Mouse (Mus musculus): ENCODE measurements at regions not wholly inside any gene's neighbourhood (a gene's known extent, or its start where the extent isn't known, plus 50 kb on each side); places are given as distances from the start of the nearest gene placed in this dataset.

GRCm38 (mm10) chr3:39122250-39122649 lies 235.5 kb downstream of the Fat4 start:
- WGBS = 23% methylated on average over 1 of the region's 1 CpGs

GRCm38 (mm10) chr3:39130532-39130931 lies 243.8 kb downstream of the Fat4 start:
- Histone ChIP-seq H3K27me3 (ENCODE audit: insufficient read depth, low read length) (no peaks in the 10 kb centered on the region), H3K9ac (replicated peaks; ENCODE audit: low read length) (no peak overlapping the region), H3K4me2 (replicated peaks; ENCODE audit: low read depth, low read length) (no peak overlapping the region), H3K27ac (ENCODE audit: low read length) (peak overlapping the region; percentile 38; the same call in 1 of the 2 replicates), H3K9me3 (ENCODE audit: low read length) (peaks cover 7% of the 10 kb centered on the region), H3K4me1 (ENCODE audit: insufficient read depth, low read length) (0 out of 2 replicates have a peak, but pooled peaks cover 4% of the 10 kb centered on the region), H3K4me3 (ENCODE audit: low read length) (no peak overlapping the region), H3K36me3 (ENCODE audit: insufficient read depth, low read length) (no peaks in the 10 kb centered on the region)
- 0 out of 2 replicates have a peak, but pooled peaks have one; percentile 49 for ATAC-seq (ENCODE audit: low FRiP score, low TSS enrichment)
- 48% methylated on average over 3 of the region's 3 CpGs for WGBS

More at GRCm38 (mm10) chr3:39122250-39122649, 235.5 kb downstream of the Fat4 start:
- Histone ChIP-seq H3K4me3 (ENCODE audit: low read length) (no peak overlapping the region), H3K27me3 (ENCODE audit: insufficient read depth, low read length) (no peaks in the 10 kb centered on the region), H3K27ac (ENCODE audit: low read length) (no peak overlapping the region), H3K4me1 (ENCODE audit: insufficient read depth, low read length) (no peaks in the 10 kb centered on the region), H3K4me2 (replicated peaks; ENCODE audit: low read depth, low read length) (no peak overlapping the region), H3K9me3 (ENCODE audit: low read length) (peaks cover 7% of the 10 kb centered on the region), H3K9ac (replicated peaks; ENCODE audit: low read length) (no peak overlapping the region), H3K36me3 (ENCODE audit: insufficient read depth, low read length) (no peaks in the 10 kb centered on the region)
- ATAC-seq (ENCODE audit: low FRiP score, low TSS enrichment) = peak; percentile 78

GRCm38 (mm10) chr3:39165006-39165667 lies 278.4 kb downstream of the Fat4 start:
- Histone ChIP-seq H3K4me3 (ENCODE audit: low read length) (no peak overlapping the region), H3K4me1 (ENCODE audit: insufficient read depth, low read length) (no peaks in the 10 kb centered on the region), H3K4me2 (replicated peaks; ENCODE audit: low read depth, low read length) (no peak overlapping the region), H3K27ac (ENCODE audit: low read length) (no peak overlapping the region), H3K36me3 (ENCODE audit: insufficient read depth, low read length) (no peaks in the 10 kb centered on the region), H3K9me3 (ENCODE audit: low read length) (no peaks in the 10 kb centered on the region), H3K27me3 (ENCODE audit: insufficient read depth, low read length) (no peaks in the 10 kb centered on the region), H3K9ac (replicated peaks; ENCODE audit: low read length) (no peak overlapping the region)
- no peak for ATAC-seq (ENCODE audit: low FRiP score, low TSS enrichment)
- WGBS = 91% methylated on average over 6 of the region's 6 CpGs

- Histone ChIP-seq H3K4me2 (replicated peaks; ENCODE audit: low read depth, low read length) (no peak overlapping the region), H3K9ac (replicated peaks; ENCODE audit: low read length) (no peak overlapping the region), H3K27me3 (ENCODE audit: insufficient read depth, low read length) (no peaks in the 10 kb centered on the region), H3K9me3 (ENCODE audit: low read length) (peaks cover 9% of the 10 kb centered on the region), H3K36me3 (ENCODE audit: insufficient read depth, low read length) (no peaks in the 10 kb centered on the region), H3K4me3 (ENCODE audit: low read length) (no peak overlapping the region), H3K27ac (ENCODE audit: low read length) (no peak overlapping the region), H3K4me1 (ENCODE audit: insufficient read depth, low read length) (no peaks in the 10 kb centered on the region)
- no peak for ATAC-seq (ENCODE audit: low FRiP score, low TSS enrichment)
- 40% methylated on average over 3 of the region's 3 CpGs for WGBS
Measured at GRCm38 (mm10) chr3:39182646-39183045, 295.9 kb downstream of the Fat4 start.

GRCm38 (mm10) chr3:39195102-39195501 lies 308.4 kb downstream of the Fat4 start:
- WGBS = 91% methylated on average over 6 of the region's 6 CpGs

GRCm38 (mm10) chr3:39202662-39203061 lies 315.9 kb downstream of the Fat4 start:
- H3K36me3 ChIP-seq (ENCODE audit: insufficient read depth, low read length) = no peaks in the 10 kb centered on the region
- WGBS = 29% methylated on average over 7 of the region's 7 CpGs
- H3K4me2 ChIP-seq (replicated peaks; ENCODE audit: low read depth, low read length) = no peak overlapping the region
- H3K9me3 ChIP-seq (ENCODE audit: low read length) = no peaks in the 10 kb centered on the region
- H3K27me3 ChIP-seq (ENCODE audit: insufficient read depth, low read length) = no peaks in the 10 kb centered on the region
- ATAC-seq (ENCODE audit: low FRiP score, low TSS enrichment) = peak; percentile 78; the same call in 1 of the 2 replicates
- H3K9ac ChIP-seq (replicated peaks; ENCODE audit: low read length) = no peak overlapping the region
- no peak overlapping the region for H3K4me3 ChIP-seq (ENCODE audit: low read length)
- H3K27ac ChIP-seq (ENCODE audit: low read length) = no peak overlapping the region
- peaks cover 3% of the 10 kb centered on the region; the same call in 1 of the 2 replicates for H3K4me1 ChIP-seq (ENCODE audit: insufficient read depth, low read length)

More at GRCm38 (mm10) chr3:39195102-39195501, 308.4 kb downstream of the Fat4 start:
- Histone ChIP-seq H3K4me3 (ENCODE audit: low read length) (no peak overlapping the region), H3K4me2 (replicated peaks; ENCODE audit: low read depth, low read length) (no peak overlapping the region), H3K4me1 (ENCODE audit: insufficient read depth, low read length) (no peaks in the 10 kb centered on the region), H3K9ac (replicated peaks; ENCODE audit: low read length) (no peak overlapping the region), H3K27me3 (ENCODE audit: insufficient read depth, low read length) (no peaks in the 10 kb centered on the region), H3K9me3 (ENCODE audit: low read length) (no peaks in the 10 kb centered on the region), H3K27ac (ENCODE audit: low read length) (no peak overlapping the region), H3K36me3 (ENCODE audit: insufficient read depth, low read length) (no peaks in the 10 kb centered on the region)
- ATAC-seq (ENCODE audit: low FRiP score, low TSS enrichment) = no peak

GRCm38 (mm10) chr3:39208651-39209050 lies 321.9 kb downstream of the Fat4 start:
- H3K4me3 ChIP-seq (ENCODE audit: low read length) = no peak overlapping the region
- no peaks in the 10 kb centered on the region for H3K4me1 ChIP-seq (ENCODE audit: insufficient read depth, low read length)
- H3K9me3 ChIP-seq (ENCODE audit: low read length) = no peaks in the 10 kb centered on the region
- H3K4me2 ChIP-seq (replicated peaks; ENCODE audit: low read depth, low read length) = no peak overlapping the region
- H3K9ac ChIP-seq (replicated peaks; ENCODE audit: low read length) = no peak overlapping the region
- 91% methylated on average over 1 of the region's 1 CpGs for WGBS
- no peaks in the 10 kb centered on the region for H3K36me3 ChIP-seq (ENCODE audit: insufficient read depth, low read length)
- no peaks in the 10 kb centered on the region for H3K27me3 ChIP-seq (ENCODE audit: insufficient read depth, low read length)
- H3K27ac ChIP-seq (ENCODE audit: low read length) = no peak overlapping the region
- no peak for ATAC-seq (ENCODE audit: low FRiP score, low TSS enrichment)

GRCm38 (mm10) chr3:39209382-39210165 lies 322.8 kb downstream of the Fat4 start:
- no peak overlapping the region for H3K4me3 ChIP-seq (ENCODE audit: low read length)
- no peaks in the 10 kb centered on the region for H3K4me1 ChIP-seq (ENCODE audit: insufficient read depth, low read length)
- 82% methylated on average over 8 of the region's 8 CpGs for WGBS
- H3K9me3 ChIP-seq (ENCODE audit: low read length) = no peaks in the 10 kb centered on the region
- ATAC-seq (ENCODE audit: low FRiP score, low TSS enrichment) = no peak
- no peak overlapping the region for H3K4me2 ChIP-seq (replicated peaks; ENCODE audit: low read depth, low read length)
- no peak overlapping the region for H3K27ac ChIP-seq (ENCODE audit: low read length)
- no peaks in the 10 kb centered on the region for H3K36me3 ChIP-seq (ENCODE audit: insufficient read depth, low read length)
- no peaks in the 10 kb centered on the region for H3K27me3 ChIP-seq (ENCODE audit: insufficient read depth, low read length)
- H3K9ac ChIP-seq (replicated peaks; ENCODE audit: low read length) = no peak overlapping the region

GRCm38 (mm10) chr3:39211670-39212069 lies 324.9 kb downstream of the Fat4 start:
- Histone ChIP-seq H3K4me3 (ENCODE audit: low read length) (no peak overlapping the region), H3K4me1 (ENCODE audit: insufficient read depth, low read length) (no peaks in the 10 kb centered on the region), H3K9me3 (ENCODE audit: low read length) (no peaks in the 10 kb centered on the region), H3K4me2 (replicated peaks; ENCODE audit: low read depth, low read length) (no peak overlapping the region), H3K9ac (replicated peaks; ENCODE audit: low read length) (no peak overlapping the region), H3K36me3 (ENCODE audit: insufficient read depth, low read length) (no peaks in the 10 kb centered on the region), H3K27me3 (ENCODE audit: insufficient read depth, low read length) (no peaks in the 10 kb centered on the region), H3K27ac (ENCODE audit: low read length) (no peak overlapping the region)
- 54% methylated on average over 5 of the region's 5 CpGs for WGBS
- no peak for ATAC-seq (ENCODE audit: low FRiP score, low TSS enrichment)
